ENCODE assay signal across 9 mouse cellular contexts in genomic region chr13:58807629-58808363, GRCm38 (mm10). TPM values are rescaled to one million over a fixed set of nuclear protein-coding genes. Genes with fewer than 3 reads are reported as not detected.
DNase-seq lines count a peak whose midpoint lies in the region; ATAC-seq and TF ChIP-seq lines count a peak whose summit lies in the region.
"Had no signal": no experiment of that assay in that cellular context is flagged by ENCODE, and none has a peak within 500 bp of the region (broad histone marks: within the 10 kb centered on the region; RNA-seq: fewer than 3 reads in every experiment).

No protein-coding gene starts in this region.

- peak overlapping the region; percentile 80 for H3K4me2 ChIP-seq in hindbrain, embryonic 16.5 days (ENCODE audit: low read length)
- peak overlapping the region; percentile 91 for H3K4me2 ChIP-seq in midbrain, postnatal 0 days (ENCODE audit: low read depth, low read length, poor library complexity, severe bottlenecking)

- H3K36me3 ChIP-seq in hindbrain, embryonic 16.5 days (ENCODE audit: control insufficient read depth, insufficient read depth, low read length) = no peaks in the 10 kb centered on the region
- H3K36me3 ChIP-seq in midbrain, postnatal 0 days (ENCODE audit: insufficient read depth, low read length) = no peaks in the 10 kb centered on the region

- under 1% methylated on average over 49 of the region's 50 CpGs for WGBS in hindbrain, embryonic 16.5 days
- WGBS in midbrain, postnatal 0 days = under 1% methylated on average over 44 of the region's 50 CpGs

- DNase-seq in gastrocnemius, adult 18-20 months (ENCODE audit: low spot score) = peak; percentile 9
- no peak for DNase-seq in gastrocnemius, adult 8-10 months (ENCODE audit: low spot score in 2 of 2)
- DNase-seq in cerebellum, adult 8-10 months = peak; percentile 77
- peak; percentile 79 for DNase-seq in left cerebral cortex, postnatal 4 days
- peak; percentile 88 for DNase-seq in midbrain, postnatal 0 days (ENCODE audit: low spot score)

- H3K4me3 ChIP-seq in hindbrain, embryonic 16.5 days (ENCODE audit: low read length) = peak overlapping the region; percentile 84
- peak overlapping the region; percentile 82 for H3K4me3 ChIP-seq in midbrain, postnatal 0 days (ENCODE audit: low read depth, low read length)
- H3K4me3 ChIP-seq: erythroblast, embryonic 14.5 days had no signal

- TF ChIP-seq CTCF in midbrain, postnatal 0 days (IDR thresholded peaks at IDR 0.05) = no peak

- H3K9me3 ChIP-seq in hindbrain, embryonic 16.5 days (ENCODE audit: control insufficient read depth, low read length) = no peaks in the 10 kb centered on the region
- no peaks in the 10 kb centered on the region for H3K9me3 ChIP-seq in midbrain, postnatal 0 days (ENCODE audit: low read length)

- peak; percentile 56 for ATAC-seq in frontal cortex, adult (ENCODE audit: low TSS enrichment)
- ATAC-seq in hindbrain, embryonic 16.5 days = peak; percentile 74
- ATAC-seq in midbrain, postnatal 0 days (ENCODE audit: low FRiP score) = peak; percentile 86
- no peak for ATAC-seq in granulocyte monocyte progenitor cell, adult 5-6 weeks (replicated peaks; ENCODE audit: poor library complexity, severe bottlenecking)

- intact Hi-C loops in left cerebral cortex, postnatal 4 days (cut with DNase I) = loop anchor here (5.0 to 10.0 kb wide), 3 partner anchors 170 to 507 kb away; no protein-coding TSS in a partner anchor

- no peaks in the 10 kb centered on the region for H3K27me3 ChIP-seq in hindbrain, embryonic 16.5 days (replicated peaks; ENCODE audit: control insufficient read depth, insufficient read depth, low read length)
- no peaks in the 10 kb centered on the region for H3K27me3 ChIP-seq in midbrain, postnatal 0 days (ENCODE audit: insufficient read depth, low read length)

- H3K4me1 ChIP-seq in hindbrain, embryonic 16.5 days (ENCODE audit: control insufficient read depth, insufficient read depth, low read depth, low read length) = peaks cover 27% of the 10 kb centered on the region
- peaks cover 10% of the 10 kb centered on the region for H3K4me1 ChIP-seq in midbrain, postnatal 0 days (ENCODE audit: insufficient read depth, low read length)

- H3K9ac ChIP-seq in hindbrain, embryonic 16.5 days (ENCODE audit: low read depth, low read length) = peak overlapping the region; percentile 97
- peak overlapping the region; percentile 97 for H3K9ac ChIP-seq in midbrain, postnatal 0 days (replicated peaks; ENCODE audit: low read length, poor library complexity, severe bottlenecking)

- peak overlapping the region; percentile 98 for H3K27ac ChIP-seq in hindbrain, embryonic 16.5 days (ENCODE audit: low read depth, low read length)
- peak overlapping the region; percentile 99 for H3K27ac ChIP-seq in midbrain, postnatal 0 days (ENCODE audit: low read depth, low read length)

RNA-seq across cellular contexts. Expression of gene Ntrk2, which starts 1.4 kb away (rescaled TPM):
- total RNA-seq in gastrocnemius, adult 18-20 months (2021) = 1 to 10 TPM; 2.9 to 4.0 TPM
- 1 to 10 TPM; 1.2 to 4.7 (median 3.4) TPM for total RNA-seq in gastrocnemius, adult 8-10 months (2022)
- polyA plus RNA-seq in hindbrain, embryonic 16.5 days (2015; fragmentation: Nextera tagmentation; extraction: Ambion mirVana) = 137 and 146 TPM in 2 replicates
- total RNA-seq in left cerebral cortex, postnatal 4 days (2021) = 100 to 1,000 TPM; 288 to 312 TPM
- 202 and 207 TPM in 2 replicates for total RNA-seq in midbrain, postnatal 0 days (2014; rRNA removed)
- polyA plus RNA-seq in midbrain, postnatal 0 days (2015; fragmentation: Nextera tagmentation; extraction: Ambion mirVana) = 138 and 141 TPM in 2 replicates
- not detected in 2 replicates for total RNA-seq in granulocyte monocyte progenitor cell, adult 5-6 weeks (2014; fragmentation: Nextera tagmentation)
- total RNA-seq in granulocyte monocyte progenitor cell, adult 5-6 weeks (2017) = not detected in 2 replicates
- polyA plus RNA-seq: erythroblast, embryonic 14.5 days had no signal

Comparison
In these comparisons a context has a peak if more than half of its experiments do, and no peak if none do; other contexts are left out.
1. DNase-seq: peak in gastrocnemius, adult 18-20 months (single experiment), cerebellum, adult 8-10 months (single experiment), left cerebral cortex, postnatal 4 days (single experiment) and midbrain, postnatal 0 days (single experiment); none in gastrocnemius, adult 8-10 months (0 of 2).
2. RNA of gene Ntrk2, which starts 1.4 kb away (total RNA-seq): 288 to 312 TPM in left cerebral cortex, postnatal 4 days and 202 to 207 TPM in midbrain, postnatal 0 days; 2.9 to 4.0 TPM in gastrocnemius, adult 18-20 months, 1.2 to 4.7 TPM in gastrocnemius, adult 8-10 months and not detected in granulocyte monocyte progenitor cell, adult 5-6 weeks; every median in the first group is over 10 times any median in the second.